Mouse (Mus musculus) right cerebral cortex, postnatal 4 days (tissue): ENCODE data around the gene Celsr3.

ENCODE experiments used
- DNase-seq: peaks from one replicate; pipeline ENCODE4 v3.0.0-alpha.2; 2022

Gene Celsr3

DNA sequence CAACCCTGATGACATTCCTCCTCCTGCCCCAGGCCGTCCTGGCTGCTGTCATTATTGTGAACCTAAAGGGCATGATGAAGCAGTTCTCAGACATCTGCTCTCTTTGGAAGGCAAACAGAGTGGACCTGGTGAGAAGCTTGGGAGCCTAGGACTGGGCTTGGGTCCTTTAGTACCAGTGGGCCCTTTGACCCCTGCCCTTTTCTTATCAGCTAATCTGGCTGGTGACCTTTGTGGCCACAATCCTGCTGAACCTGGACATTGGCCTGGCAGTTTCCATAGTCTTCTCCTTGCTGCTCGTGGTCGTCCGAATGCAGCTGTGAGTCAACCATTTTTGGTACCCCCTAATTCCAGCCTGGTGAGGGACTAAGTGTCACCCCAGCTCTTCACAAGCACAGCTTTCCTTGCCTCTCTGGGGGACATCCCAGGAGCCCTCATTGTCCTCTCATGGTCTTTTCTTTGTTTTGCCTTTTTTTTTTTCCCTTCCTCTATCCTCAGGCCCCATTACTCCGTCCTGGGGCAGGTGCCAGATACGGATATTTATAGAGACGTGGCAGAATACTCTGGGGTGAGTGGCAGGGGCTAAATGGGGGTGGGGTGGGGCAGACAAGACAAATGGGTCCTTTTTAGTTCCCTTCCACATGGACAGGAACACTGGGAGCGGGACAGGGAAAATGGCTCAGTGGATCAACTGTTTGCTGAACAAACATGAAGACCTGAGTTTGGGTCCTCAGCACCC is 32.8 kb downstream of the Celsr3 start:
- no peak for DNase-seq
